Mouse (Mus musculus) limb, embryonic 13.5 days (tissue): ENCODE measurements at regions not wholly inside any gene's neighbourhood (a gene's known extent, or its start where the extent isn't known, plus 50 kb on each side); places are given as distances from the start of the nearest gene placed in this dataset.

Experiments used
- ATAC-seq: fragments of 200-750 bp; cut with Nextera tagmentation; 2 replicates; pipeline ENCODE4 v1.8.0; 2017; ENCODE audit warnings: low read depth, moderate number of reproducible peaks, moderate TSS enrichment; ENCODE audit not compliant: low FRiP score
- H3K27ac ChIP-seq: fragments of 300-500 bp; sonication (generic); 2 replicates; pipeline ENCODE4 v1.5.1; 2015; ENCODE audit warnings: inconsistent platforms, mild to moderate bottlenecking, moderate library complexity
- H3K27me3 ChIP-seq: fragments of 300-500 bp; sonication (generic); 2 replicates; pipeline ENCODE4 v1.6.1; 2015; ENCODE audit warnings: mild to moderate bottlenecking, inconsistent platforms
- H3K36me3 ChIP-seq: fragments of 300-500 bp; sonication (generic); 2 replicates; pipeline ENCODE4 v1.6.1; 2015; ENCODE audit warnings: inconsistent platforms, mild to moderate bottlenecking, moderate library complexity
- H3K4me1 ChIP-seq: fragments of 300-500 bp; sonication (generic); 2 replicates; pipeline ENCODE4 v1.6.1; 2015; ENCODE audit warnings: inconsistent platforms
- H3K4me2 ChIP-seq: fragments of 300-500 bp; sonication (generic); replicated peaks from 2 replicates; pipeline ENCODE4 v1.6.1; 2015; ENCODE audit warnings: inconsistent platforms, mild to moderate bottlenecking, moderate library complexity
- H3K4me3 ChIP-seq: fragments of 300-500 bp; sonication (generic); 2 replicates; pipeline ENCODE4 v1.5.1; 2015; ENCODE audit warnings: moderate library complexity, mild to moderate bottlenecking, inconsistent platforms
- H3K9ac ChIP-seq: fragments of 300-500 bp; sonication (generic); 2 replicates; pipeline ENCODE4 v1.6.1; 2015; ENCODE audit warnings: mild to moderate bottlenecking, inconsistent platforms
- H3K9me3 ChIP-seq: fragments of 300-500 bp; sonication (generic); 2 replicates; pipeline ENCODE4 v1.6.1; 2016; ENCODE audit warnings: inconsistent platforms
- WGBS: fragments of 180-500 bp; shearing (Covaris S2); methylation state at CpG from one replicate; pipeline ENCODE4 v1.1.7; 2015; 5-methylcytosine and 5-hydroxymethylcytosine counted together

- Histone ChIP-seq H3K4me1 (no peaks in the 10 kb centered on the region), H3K4me3 (no peak overlapping the region), H3K27me3 (no peaks in the 10 kb centered on the region), H3K9me3 (no peaks in the 10 kb centered on the region), H3K27ac (no peak overlapping the region), H3K36me3 (no peaks in the 10 kb centered on the region), H3K4me2 (no peak overlapping the region), H3K9ac (no peak overlapping the region)
- 80% methylated on average over 3 of the region's 3 CpGs for WGBS
- no peak for ATAC-seq
Observed at GRCm38 (mm10) chr7:125313604-125314003, 130.9 kb upstream of the Kdm8 start.

- H3K9ac ChIP-seq, result no peak overlapping the region
- H3K4me2 ChIP-seq, result no peak overlapping the region
- no peaks in the 10 kb centered on the region for H3K9me3 ChIP-seq
- ATAC-seq, result no peak
- no peaks in the 10 kb centered on the region for H3K36me3 ChIP-seq
- H3K4me3 ChIP-seq, result no peak overlapping the region
- no peaks in the 10 kb centered on the region for H3K27me3 ChIP-seq
- H3K27ac ChIP-seq, result no peak overlapping the region
- peaks cover 16% of the 10 kb centered on the region for H3K4me1 ChIP-seq
- 93% methylated on average over 2 of the region's 2 CpGs for WGBS
Observed at GRCm38 (mm10) chr7:125334769-125335168, 109.7 kb upstream of the Kdm8 start.

GRCm38 (mm10) chr7:125335586-125336165 lies 108.8 kb upstream of the Kdm8 start:
- Histone ChIP-seq H3K36me3 (no peaks in the 10 kb centered on the region), H3K27me3 (no peaks in the 10 kb centered on the region), H3K4me3 (no peak overlapping the region), H3K9ac (no peak overlapping the region), H3K9me3 (no peaks in the 10 kb centered on the region), H3K4me1 (peaks cover 21% of the 10 kb centered on the region), H3K27ac (no peak overlapping the region), H3K4me2 (no peak overlapping the region)
- no peak for ATAC-seq
- 51% methylated on average over 3 of the region's 3 CpGs for WGBS

GRCm38 (mm10) chr7:125336826-125337225 lies 107.7 kb upstream of the Kdm8 start:
- no peak for ATAC-seq
- WGBS, result 85% methylated on average over 3 of the region's 3 CpGs
- H3K4me2 ChIP-seq, result no peak overlapping the region

GRCm38 (mm10) chr7:125338177-125338751 lies 106.2 kb upstream of the Kdm8 start:
- no peaks in the 10 kb centered on the region for H3K36me3 ChIP-seq
- H3K4me1 ChIP-seq, result peaks cover 21% of the 10 kb centered on the region
- H3K27ac ChIP-seq, result no peak overlapping the region
- no peak overlapping the region for H3K9ac ChIP-seq
- ATAC-seq, result peak; percentile 74
- no peak overlapping the region for H3K4me2 ChIP-seq
- H3K4me3 ChIP-seq, result no peak overlapping the region
- H3K9me3 ChIP-seq, result no peaks in the 10 kb centered on the region
- 50% methylated on average over 6 of the region's 6 CpGs for WGBS
- no peaks in the 10 kb centered on the region for H3K27me3 ChIP-seq

More at GRCm38 (mm10) chr7:125336826-125337225, 107.7 kb upstream of the Kdm8 start:
- peaks cover 21% of the 10 kb centered on the region for H3K4me1 ChIP-seq
- no peaks in the 10 kb centered on the region for H3K9me3 ChIP-seq
- no peak overlapping the region for H3K27ac ChIP-seq
- H3K4me3 ChIP-seq, result no peak overlapping the region
- H3K36me3 ChIP-seq, result no peaks in the 10 kb centered on the region
- no peak overlapping the region for H3K9ac ChIP-seq
- no peaks in the 10 kb centered on the region for H3K27me3 ChIP-seq

GRCm38 (mm10) chr7:125340326-125340905 lies 104.1 kb upstream of the Kdm8 start:
- no peak for ATAC-seq
- H3K27me3 ChIP-seq, result no peaks in the 10 kb centered on the region
- H3K4me2 ChIP-seq, result no peak overlapping the region
- H3K27ac ChIP-seq, result no peak overlapping the region
- H3K9ac ChIP-seq, result no peak overlapping the region
- H3K36me3 ChIP-seq, result no peaks in the 10 kb centered on the region
- H3K4me1 ChIP-seq, result peaks cover 21% of the 10 kb centered on the region
- H3K4me3 ChIP-seq, result no peak overlapping the region
- H3K9me3 ChIP-seq, result no peaks in the 10 kb centered on the region
- WGBS, result 56% methylated on average over 14 of the region's 14 CpGs

- H3K9me3 ChIP-seq, result no peaks in the 10 kb centered on the region
- no peak overlapping the region for H3K4me3 ChIP-seq
- H3K9ac ChIP-seq, result no peak overlapping the region
- no peak overlapping the region for H3K4me2 ChIP-seq
- ATAC-seq, result no peak
- H3K36me3 ChIP-seq, result no peaks in the 10 kb centered on the region
- no peaks in the 10 kb centered on the region for H3K4me1 ChIP-seq
- H3K27ac ChIP-seq, result no peak overlapping the region
- no peaks in the 10 kb centered on the region for H3K27me3 ChIP-seq
- 39% methylated on average over 3 of the region's 3 CpGs for WGBS
Observed at GRCm38 (mm10) chr7:125349606-125350005, 94.9 kb upstream of the Kdm8 start.

- WGBS, result 91% methylated on average over 1 of the region's 1 CpGs
- no peaks in the 10 kb centered on the region for H3K9me3 ChIP-seq
- no peak overlapping the region for H3K9ac ChIP-seq
- H3K4me1 ChIP-seq, result no peaks in the 10 kb centered on the region
- H3K36me3 ChIP-seq, result no peaks in the 10 kb centered on the region
- no peak overlapping the region for H3K4me3 ChIP-seq
- ATAC-seq, result no peak
- no peaks in the 10 kb centered on the region for H3K27me3 ChIP-seq
- no peak overlapping the region for H3K27ac ChIP-seq
- H3K4me2 ChIP-seq, result no peak overlapping the region
Observed at GRCm38 (mm10) chr7:125354211-125354610, 90.3 kb upstream of the Kdm8 start.

- no peak overlapping the region for H3K4me3 ChIP-seq
- no peaks in the 10 kb centered on the region for H3K9me3 ChIP-seq
- 64% methylated on average over 10 of the region's 10 CpGs for WGBS
- no peak overlapping the region for H3K27ac ChIP-seq
- no peak overlapping the region for H3K4me2 ChIP-seq
- no peaks in the 10 kb centered on the region for H3K4me1 ChIP-seq
- H3K36me3 ChIP-seq, result no peaks in the 10 kb centered on the region
- no peak for ATAC-seq
- no peaks in the 10 kb centered on the region for H3K27me3 ChIP-seq
- H3K9ac ChIP-seq, result no peak overlapping the region
Observed at GRCm38 (mm10) chr7:125354956-125355355, 89.5 kb upstream of the Kdm8 start.

GRCm38 (mm10) chr7:125358016-125358415 lies 86.5 kb upstream of the Kdm8 start:
- H3K36me3 ChIP-seq, result no peaks in the 10 kb centered on the region
- H3K9ac ChIP-seq, result no peak overlapping the region
- WGBS, result 88% methylated on average over 4 of the region's 4 CpGs
- H3K4me2 ChIP-seq, result no peak overlapping the region
- H3K27ac ChIP-seq, result no peak overlapping the region
- no peaks in the 10 kb centered on the region for H3K9me3 ChIP-seq
- ATAC-seq, result no peak
- H3K27me3 ChIP-seq, result no peaks in the 10 kb centered on the region
- no peak overlapping the region for H3K4me3 ChIP-seq
- no peaks in the 10 kb centered on the region for H3K4me1 ChIP-seq

- Histone ChIP-seq H3K4me1 (no peaks in the 10 kb centered on the region), H3K36me3 (no peaks in the 10 kb centered on the region), H3K27me3 (0 out of 2 replicates have a peak, but pooled peaks cover 2% of the 10 kb centered on the region), H3K9me3 (no peaks in the 10 kb centered on the region), H3K9ac (no peak overlapping the region), H3K4me3 (no peak overlapping the region), H3K27ac (no peak overlapping the region), H3K4me2 (no peak overlapping the region)
- WGBS, result 61% methylated on average over 2 of the region's 2 CpGs
- ATAC-seq, result no peak
Observed at GRCm38 (mm10) chr7:125383021-125383420, 61.5 kb upstream of the Kdm8 start.

GRCm38 (mm10) chr7:125384171-125384570 lies 60.3 kb upstream of the Kdm8 start:
- H3K9ac ChIP-seq, result no peak overlapping the region
- H3K27me3 ChIP-seq, result peaks cover 8% of the 10 kb centered on the region; the same call in 1 of the 2 replicates
- H3K4me2 ChIP-seq, result no peak overlapping the region
- WGBS, result 84% methylated on average over 4 of the region's 4 CpGs
- no peak overlapping the region for H3K4me3 ChIP-seq
- H3K27ac ChIP-seq, result no peak overlapping the region
- H3K9me3 ChIP-seq, result no peaks in the 10 kb centered on the region
- no peaks in the 10 kb centered on the region for H3K4me1 ChIP-seq
- no peak for ATAC-seq
- no peaks in the 10 kb centered on the region for H3K36me3 ChIP-seq
